Mouse (Mus musculus) embryonic facial prominence, embryonic 14.5 days (tissue): ENCODE measurements around the gene Zfp952. TPM values are rescaled to one million over a fixed set of nuclear protein-coding genes. Genes with fewer than 3 reads are reported as not detected.

Experiments used
- ATAC-seq: fragments of 200-750 bp; cut with Nextera tagmentation; 2 replicates; pipeline ENCODE4 v1.8.0; 2017; ENCODE audit warnings: low read depth, moderate number of reproducible peaks, moderate TSS enrichment
- DNase-seq: peaks from one replicate; pipeline ENCODE4 v3.0.0-alpha.2; 2015; ENCODE audit warnings: low spot score
- H3K27ac ChIP-seq: fragments of 300-500 bp; sonication (generic); replicated peaks from 2 replicates; pipeline ENCODE4 v1.5.1; 2014; ENCODE audit warnings: low read depth, mild to moderate bottlenecking, low read length, moderate library complexity
- H3K27me3 ChIP-seq: fragments of 300-500 bp; sonication (generic); replicated peaks from 2 replicates; pipeline ENCODE4 v1.6.1; 2014; ENCODE audit warnings: low read length; ENCODE audit not compliant: control insufficient read depth, insufficient read depth
- H3K36me3 ChIP-seq: fragments of 300-500 bp; sonication (generic); 2 replicates; pipeline ENCODE4 v1.6.1; 2014; ENCODE audit warnings: low read length, mixed read lengths; ENCODE audit not compliant: control insufficient read depth, insufficient read depth
- H3K4me1 ChIP-seq: fragments of 300-500 bp; sonication (generic); 2 replicates; pipeline ENCODE4 v1.6.1; 2014; ENCODE audit warnings: antibody characterized with exemption, low read length; ENCODE audit not compliant: control insufficient read depth, insufficient read depth
- H3K4me2 ChIP-seq: fragments of 300-500 bp; sonication (generic); 2 replicates; pipeline ENCODE4 v1.6.1; 2014; ENCODE audit warnings: low read depth, mild to moderate bottlenecking, low read length, moderate library complexity, mixed read lengths
- H3K4me3 ChIP-seq: fragments of 300-500 bp; sonication (generic); 2 replicates; pipeline ENCODE4 v1.5.1; 2014; ENCODE audit warnings: low read depth, mild to moderate bottlenecking, low read length
- H3K9ac ChIP-seq: fragments of 300-500 bp; sonication (generic); 2 replicates; pipeline ENCODE4 v1.6.1; 2014; ENCODE audit warnings: low read depth, mild to moderate bottlenecking, low read length, moderate library complexity, mixed read lengths
- H3K9me3 ChIP-seq: fragments of 300-500 bp; sonication (generic); 2 replicates; pipeline ENCODE4 v1.6.1; 2016; ENCODE audit warnings: low read length; ENCODE audit not compliant: control insufficient read depth
- WGBS: fragments of 180-500 bp; shearing (Covaris S2); extraction: QIAGEN DNeasy Blood & Tissue Kit; methylation state at CpG from one replicate; pipeline ENCODE4 v1.1.7; 2014; 5-methylcytosine and 5-hydroxymethylcytosine counted together
- polyA plus RNA-seq: library from polyadenylated mRNA; unstranded; fragments of >200 nt; fragmentation: Nextera tagmentation; extraction: Ambion mirVana; gene quantifications from 2 replicates; pipeline ENCODE4 v1.2.1, GENCODE M21; 2014

The Zfp952 gene
- polyA plus RNA-seq = 9.4 and 10.7 TPM in 2 replicates

- Histone ChIP-seq H3K36me3 (peaks cover 29% of the 10 kb centered on the region), H3K27ac (peak within 1 kb of the TSS; percentile 55), H3K4me1 (peaks cover 11% of the 10 kb centered on the region; the same call in 1 of the 2 replicates), H3K4me2 (peak within 1 kb of the TSS; percentile 74), H3K4me3 (peak within 1 kb of the TSS; percentile 57), H3K9me3 (peaks cover 13% of the 10 kb centered on the region; the same call in 1 of the 2 replicates), H3K9ac (peak within 1 kb of the TSS; percentile 67), H3K27me3 (no peaks in the 10 kb centered on the region)
- DNase-seq (peak; percentile 96), ATAC-seq (peak; percentile 98)
- WGBS = 1% methylated on average over 21 of the region's 21 CpGs
Observed at GRCm38 (mm10) chr17:32992699-32993474, at the start of gene Zfp952. Gene Zfp952 (plus strand): TSS chr17:32993129.

- DNase-seq (no peak), ATAC-seq (no peak)
- H3K4me2 ChIP-seq = no peak overlapping the region
- H3K36me3 ChIP-seq = no peaks in the 10 kb centered on the region
- 95% methylated on average over 3 of the region's 3 CpGs for WGBS
- H3K9me3 ChIP-seq = no peaks in the 10 kb centered on the region
- no peak overlapping the region for H3K27ac ChIP-seq
- H3K27me3 ChIP-seq = no peaks in the 10 kb centered on the region
- no peak overlapping the region for H3K4me3 ChIP-seq
- no peak overlapping the region for H3K9ac ChIP-seq
- H3K4me1 ChIP-seq = 0 out of 2 replicates have a peak, but pooled peaks cover 5% of the 10 kb centered on the region
Observed at GRCm38 (mm10) chr17:32943661-32944060, 49.3 kb upstream of the Zfp952 start.

- no peaks in the 10 kb centered on the region for H3K27me3 ChIP-seq
- 0 out of 2 replicates have a peak, but pooled peaks cover 5% of the 10 kb centered on the region for H3K4me1 ChIP-seq
- no peak overlapping the region for H3K4me3 ChIP-seq
- H3K9ac ChIP-seq = no peak overlapping the region
- H3K4me2 ChIP-seq = no peak overlapping the region
- H3K36me3 ChIP-seq = no peaks in the 10 kb centered on the region
- H3K9me3 ChIP-seq = no peaks in the 10 kb centered on the region
- 64% methylated on average over 3 of the region's 3 CpGs for WGBS
- ATAC-seq (no peak), DNase-seq (no peak)
- H3K27ac ChIP-seq = no peak overlapping the region
Observed at GRCm38 (mm10) chr17:32944402-32945035, 48.4 kb upstream of the Zfp952 start.

GRCm38 (mm10) chr17:32946716-32947115, 46.2 kb upstream of the Zfp952 start:
- H3K27ac ChIP-seq = no peak overlapping the region; the same call in 1 of the 2 replicates

GRCm38 (mm10) chr17:32947215-32947914, 45.6 kb upstream of the Zfp952 start, which contains the start of gene Cyp4f13:
Gene Cyp4f13 (minus strand): TSS chr17:32947402.
- H3K36me3 ChIP-seq = no peaks in the 10 kb centered on the region
- DNase-seq (peak; percentile 96), ATAC-seq (peak; percentile 99)
- H3K4me1 ChIP-seq = 0 out of 2 replicates have a peak, but pooled peaks cover 5% of the 10 kb centered on the region
- peak within 1 kb of the TSS; percentile 56 for H3K27ac ChIP-seq
- peak within 1 kb of the TSS; percentile 79 for H3K4me2 ChIP-seq
- peak within 1 kb of the TSS; percentile 70 for H3K9ac ChIP-seq
- WGBS = 27% methylated on average over 12 of the region's 12 CpGs
- H3K27me3 ChIP-seq = no peaks in the 10 kb centered on the region
- H3K9me3 ChIP-seq = no peaks in the 10 kb centered on the region
- peak within 1 kb of the TSS; percentile 46 for H3K4me3 ChIP-seq

More at GRCm38 (mm10) chr17:32946716-32947115, 46.2 kb upstream of the Zfp952 start:
- Histone ChIP-seq H3K36me3 (no peaks in the 10 kb centered on the region), H3K4me3 (peak overlapping the region; percentile 46), H3K9me3 (no peaks in the 10 kb centered on the region), H3K9ac (peak overlapping the region; percentile 70), H3K4me1 (0 out of 2 replicates have a peak, but pooled peaks cover 5% of the 10 kb centered on the region), H3K27me3 (no peaks in the 10 kb centered on the region), H3K4me2 (peak overlapping the region; percentile 79)
- WGBS = 63% methylated on average over 9 of the region's 9 CpGs
- DNase-seq (no peak), ATAC-seq (no peak)

GRCm38 (mm10) chr17:32950136-32950535, 42.8 kb upstream of the Zfp952 start:
- no peak for ATAC-seq
- H3K36me3 ChIP-seq = no peaks in the 10 kb centered on the region
- H3K4me3 ChIP-seq = no peak overlapping the region
- H3K27ac ChIP-seq = no peak overlapping the region
- H3K4me2 ChIP-seq = no peak overlapping the region
- no peaks in the 10 kb centered on the region for H3K27me3 ChIP-seq
- no peaks in the 10 kb centered on the region for H3K9me3 ChIP-seq
- H3K9ac ChIP-seq = no peak overlapping the region
- H3K4me1 ChIP-seq = 0 out of 2 replicates have a peak, but pooled peaks cover 5% of the 10 kb centered on the region
- no peak for DNase-seq
- WGBS = 81% methylated on average over 3 of the region's 3 CpGs

GRCm38 (mm10) chr17:32951006-32951405, 41.9 kb upstream of the Zfp952 start:
- no peak for DNase-seq
- Histone ChIP-seq H3K9me3 (no peaks in the 10 kb centered on the region), H3K36me3 (no peaks in the 10 kb centered on the region), H3K4me2 (no peak overlapping the region), H3K27ac (no peak overlapping the region), H3K27me3 (no peaks in the 10 kb centered on the region), H3K9ac (no peak overlapping the region), H3K4me3 (no peak overlapping the region), H3K4me1 (0 out of 2 replicates have a peak, but pooled peaks cover 5% of the 10 kb centered on the region)
- WGBS = 79% methylated on average over 11 of the region's 11 CpGs
- no peak for ATAC-seq

- ATAC-seq = no peak
- Histone ChIP-seq H3K9ac (no peak overlapping the region), H3K27me3 (no peaks in the 10 kb centered on the region), H3K27ac (no peak overlapping the region), H3K4me1 (0 out of 2 replicates have a peak, but pooled peaks cover 5% of the 10 kb centered on the region), H3K9me3 (no peaks in the 10 kb centered on the region), H3K4me2 (no peak overlapping the region), H3K36me3 (no peaks in the 10 kb centered on the region), H3K4me3 (no peak overlapping the region)
- WGBS = 31% methylated on average over 15 of the region's 16 CpGs
- peak; percentile 68 for DNase-seq
Observed at GRCm38 (mm10) chr17:32951441-32951840, 41.5 kb upstream of the Zfp952 start.
